Mouse (Mus musculus): ENCODE data around the gene Mylip.

DNA sequence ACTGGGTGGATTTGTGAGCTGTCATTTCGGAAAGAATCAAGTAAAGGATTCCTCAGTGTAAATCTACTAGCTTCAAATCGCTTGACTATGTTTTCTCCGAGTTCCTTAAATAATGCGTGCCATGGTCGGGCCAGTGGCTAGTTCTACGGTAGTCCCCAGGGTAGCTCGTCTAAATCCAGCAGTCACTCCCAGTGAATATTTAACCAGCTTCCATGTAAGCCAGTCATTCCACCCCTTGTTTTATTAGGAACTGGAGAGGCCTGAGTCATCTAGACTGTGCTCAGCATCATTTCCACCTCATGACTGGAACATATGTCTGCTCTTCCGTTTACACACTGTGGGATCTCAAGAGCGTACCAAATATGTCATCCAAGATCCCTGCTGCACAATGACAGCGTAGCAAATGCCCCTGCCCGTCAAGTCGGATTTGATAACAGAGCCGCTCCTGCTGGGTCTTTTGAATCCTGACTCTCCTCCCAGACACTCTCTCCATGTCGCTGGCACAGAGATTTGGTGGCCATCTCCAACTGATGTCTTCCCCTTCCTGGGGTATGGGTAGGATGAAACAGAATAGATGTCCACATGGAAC is 71.9 kb downstream of the Mylip start:
- no peak for TF ChIP-seq CTCF (IDR thresholded peaks at IDR 0.05; ENCODE audit: borderline replicate concordance, insufficient read depth, low read depth, low read length)
- no peak for TF ChIP-seq POLR2A (IDR thresholded peaks at IDR 0.05; ENCODE audit: borderline replicate concordance, insufficient read depth, low read length)
